ENCODE assay signal across 8 mouse cellular contexts in genomic region chr6:94681446-94682269, GRCm38 (mm10). TPM values are rescaled to one million over a fixed set of nuclear protein-coding genes. Genes with fewer than 3 reads are reported as not detected.
A peak's percentile ranks its signal among the peaks of the same experiment; 100 is the strongest.
DNase-seq lines count a peak whose midpoint lies in the region; ATAC-seq and TF ChIP-seq lines count a peak whose summit lies in the region.

No protein-coding gene starts in this region.

- peaks cover 51% of the 10 kb centered on the region for H3K79me2 ChIP-seq in myocyte (ENCODE audit: control insufficient read depth, insufficient read depth)

- H3K4me1 ChIP-seq in heart, embryonic 13.5 days = peaks cover 85% of the 10 kb centered on the region
- peaks cover 28% of the 10 kb centered on the region for H3K4me1 ChIP-seq in forebrain, embryonic 16.5 days (replicated peaks; ENCODE audit: control insufficient read depth, insufficient read depth, low read length)

- no peaks in the 10 kb centered on the region for H3K36me3 ChIP-seq in heart, embryonic 13.5 days
- H3K36me3 ChIP-seq in forebrain, embryonic 16.5 days (ENCODE audit: control insufficient read depth, insufficient read depth) = no peaks in the 10 kb centered on the region
- no peaks in the 10 kb centered on the region for H3K36me3 ChIP-seq in myocyte (ENCODE audit: control insufficient read depth, insufficient read depth)

- 49% methylated on average over 15 of the region's 15 CpGs for WGBS in heart, embryonic 13.5 days
- 20% methylated on average over 15 of the region's 15 CpGs for WGBS in forebrain, embryonic 16.5 days

- H3K9me3 ChIP-seq in heart, embryonic 13.5 days = no peaks in the 10 kb centered on the region
- no peaks in the 10 kb centered on the region for H3K9me3 ChIP-seq in forebrain, embryonic 16.5 days (ENCODE audit: control insufficient read depth, low read length)

- TF ChIP-seq POLR2A in myocyte (IDR thresholded peaks at IDR 0.05; ENCODE audit: insufficient read length, low read depth) = no peak

- no peak overlapping the region for H3ac ChIP-seq in myocyte (ENCODE audit: control insufficient read depth, insufficient read length)

- H3K9ac ChIP-seq in heart, embryonic 13.5 days = peak overlapping the region; percentile 0; the same call in 1 of the 2 replicates
- no peak overlapping the region for H3K9ac ChIP-seq in forebrain, embryonic 16.5 days (replicated peaks; ENCODE audit: low read depth, low read length)

- no peaks in the 10 kb centered on the region for H3K27me3 ChIP-seq in heart, embryonic 13.5 days (replicated peaks)
- H3K27me3 ChIP-seq in forebrain, embryonic 16.5 days (replicated peaks; ENCODE audit: control insufficient read depth, insufficient read depth, low read length) = no peaks in the 10 kb centered on the region; the same call in 1 of the 2 replicates
- H3K27me3 ChIP-seq in myocyte (ENCODE audit: control insufficient read depth, insufficient read depth, insufficient read length) = no peaks in the 10 kb centered on the region

- ATAC-seq in heart, embryonic 13.5 days (ENCODE audit: extremely low read depth, insufficient number of reproducible peaks, low FRiP score, low TSS enrichment) = no peak
- peak; percentile 66 for ATAC-seq in forebrain, embryonic 16.5 days

- H3K27ac ChIP-seq in heart, embryonic 13.5 days (replicated peaks) = 0 out of 2 replicates have a peak overlapping the region, but pooled peaks have one; percentile 17
- H3K27ac ChIP-seq in forebrain, embryonic 16.5 days (ENCODE audit: low read length) = peak overlapping the region; percentile 49

- intact Hi-C loops in gastrocnemius, postnatal 14 days (cut with DNase I; ENCODE audit: low total_unique reads) = no loop called here

- 0 out of 2 replicates have a peak overlapping the region, but pooled peaks have one; percentile 1 for H3K4me2 ChIP-seq in heart, embryonic 13.5 days
- peak overlapping the region; percentile 35 for H3K4me2 ChIP-seq in forebrain, embryonic 16.5 days (ENCODE audit: low read length)
- H3K4me2 ChIP-seq in myocyte (ENCODE audit: low read depth) = peak overlapping the region; percentile 82

- H3K4me3 ChIP-seq in heart, embryonic 13.5 days = no peak overlapping the region
- no peak overlapping the region for H3K4me3 ChIP-seq in forebrain, embryonic 16.5 days (replicated peaks; ENCODE audit: low read length)
- peak overlapping the region; percentile 4 for H3K4me3 ChIP-seq in myocyte

- no peak for DNase-seq in heart, adult 18-20 months
- peak; percentile 88 for DNase-seq in CD4-positive, CD25-positive, alpha-beta regulatory T cell, adult 2 months (ENCODE audit: low read depth, low spot score)
- DNase-seq in frontal cortex, postnatal 14 days (ENCODE audit: low spot score in 2 of 2) = no peak
- DNase-seq in right cerebral cortex, postnatal 10 days (ENCODE audit: low spot score in 2 of 2) = no peak
- no peak for DNase-seq in gastrocnemius, postnatal 14 days

TF ChIP-seq in myocyte, 11 proteins besides CTCF, POLR2A, EP300 and RAD21:
- TF ChIP-seq CEBPB (IDR thresholded peaks at IDR 0.05; ENCODE audit: insufficient read depth, poor library complexity, severe bottlenecking) (peak; percentile 39; the same call in 1 of the 2 replicates), MYOD1 (IDR thresholded peaks at IDR 0.05; ENCODE audit: control insufficient read depth in 1 of 3, insufficient read length in 2 of 3, low read depth in 2 of 3) (no peak)

RNA-seq across cellular contexts. Expression of gene Lrig1, which starts 18.3 kb away (rescaled TPM):
- 8.1 and 8.3 TPM in 2 replicates for polyA plus RNA-seq in heart, embryonic 13.5 days (2015; fragmentation: Nextera tagmentation; extraction: Ambion mirVana)
- 10 to 100 TPM; 29.8 to 30.9 TPM for total RNA-seq in heart, adult 18-20 months (2021)
- polyA plus RNA-seq in forebrain, embryonic 16.5 days (2015; fragmentation: Nextera tagmentation; extraction: Ambion mirVana) = 7.1 and 8.3 TPM in 2 replicates
- polyA plus RNA-seq in myocyte (2012; fragmentation: generic; extraction: Trizol) = 22.1 TPM
- total RNA-seq in gastrocnemius, postnatal 14 days (2021) = 10 to 100 TPM; 39.7 to 49.4 TPM

Comparison
In these comparisons a context has a peak if more than half of its experiments do, and no peak if none do; other contexts are left out.
1. H3K4me2 ChIP-seq: peak in every context shown above with its lines; median percentile 82 in myocyte; 35 in forebrain, embryonic 16.5 days; 1 in heart, embryonic 13.5 days.